Mouse (Mus musculus) spleen, adult 2 months (tissue): Measurements from ENCODE around the gene March1. TPM values are rescaled to one million over a fixed set of nuclear protein-coding genes. Genes with fewer than 3 reads are reported as not detected.
A peak's percentile ranks its signal among the peaks of the same experiment; 100 is the strongest.

Source experiments
- DNase-seq, 2 experiments: peaks; one replicate each; pipeline versions ENCODE4 v3.0.0 to v3.0.0-alpha.2; 2012 to 2021; ENCODE audit warnings: low spot score in 2 of 2, low read depth in 1 of 2
- H3K27ac ChIP-seq: fragments of 200-500 bp; 2 replicates; pipeline ENCODE4 v1.5.1; 2012; ENCODE audit warnings: low read length, inconsistent platforms; ENCODE audit not compliant: insufficient read depth
- H3K27me3 ChIP-seq: fragments of 200-500 bp; 2 replicates; pipeline ENCODE4 v1.6.1; 2012; ENCODE audit warnings: mild to moderate bottlenecking, moderate library complexity, low read length, inconsistent platforms; ENCODE audit not compliant: control insufficient read depth, insufficient read depth
- H3K36me3 ChIP-seq: fragments of 200-500 bp; 2 replicates; pipeline ENCODE4 v1.6.1; 2012; ENCODE audit warnings: mild to moderate bottlenecking, low read length, inconsistent platforms; ENCODE audit not compliant: control insufficient read depth, insufficient read depth
- H3K4me1 ChIP-seq: fragments of 200-500 bp; 2 replicates; pipeline ENCODE4 v1.6.1; 2011; ENCODE audit warnings: inconsistent platforms; ENCODE audit not compliant: control insufficient read depth, insufficient read depth, insufficient read length
- H3K4me3 ChIP-seq: fragments of 200-500 bp; 2 replicates; pipeline ENCODE4 v1.5.1; 2011; ENCODE audit warnings: mild to moderate bottlenecking, inconsistent platforms; ENCODE audit not compliant: insufficient read depth, insufficient read length; ENCODE audit errors: extremely low read depth
- CTCF ChIP-seq: fragments of 200-500 bp; IDR thresholded peaks from 2 replicates; pipeline ENCODE4 v1.5.1; 2011; ENCODE audit warnings: mild to moderate bottlenecking, inconsistent platforms; ENCODE audit not compliant: insufficient read depth, insufficient read length, insufficient replicate concordance; ENCODE audit errors: extremely low read depth
- POLR2A ChIP-seq: fragments of 200-500 bp; IDR thresholded peaks from 2 replicates; pipeline ENCODE4 v1.6.1; 2011; ENCODE audit warnings: low read depth, low read length, inconsistent platforms
- WGBS: fragments of 180-500 bp; shearing (Covaris S2); methylation state at CpG from one replicate; pipeline ENCODE4 v1.1.7; 2018; 5-methylcytosine and 5-hydroxymethylcytosine counted together
- polyA plus RNA-seq: library from polyadenylated mRNA; depleted of rRNA; stranded (reverse); fragments of >200 nt; gene quantifications from 2 replicates; pipeline ENCODE4 v1.2.3, GENCODE M21; 2012

The March1 gene
- polyA plus RNA-seq, 1 experiment = 12.7 TPM

DNA sequence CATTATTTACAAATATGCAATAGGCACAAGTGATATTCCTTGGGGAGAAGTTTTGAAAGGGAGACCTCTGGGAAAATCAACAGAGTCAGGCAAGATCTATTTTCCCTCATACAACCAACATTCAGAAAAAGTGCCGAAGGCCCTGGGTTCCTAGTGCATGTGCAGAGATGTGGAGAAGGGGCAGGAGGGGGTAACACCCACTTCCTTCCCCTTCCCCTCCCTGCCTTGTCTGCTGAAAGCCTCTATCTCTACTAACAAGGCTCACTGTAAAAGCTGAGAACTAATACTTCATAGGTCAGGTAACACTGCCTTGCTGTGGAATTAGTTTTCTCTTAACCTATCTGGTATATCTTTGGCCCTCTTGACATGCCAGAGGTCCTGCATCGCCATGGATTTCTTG lies 812.9 kb downstream of the March1 start:
- H3K27me3 ChIP-seq = no peaks in the 10 kb centered on the region
- 9% methylated on average over 2 of the region's 2 CpGs for WGBS
- no peak overlapping the region for H3K4me3 ChIP-seq
- H3K27ac ChIP-seq = no peak overlapping the region
- H3K4me1 ChIP-seq = peaks cover 2% of the 10 kb centered on the region; the same call in 1 of the 2 replicates
- peak in 1 of 2 experiments; percentile 17 for DNase-seq
- peaks cover 9% of the 10 kb centered on the region; the same call in 1 of the 2 replicates for H3K36me3 ChIP-seq
- no peak for TF ChIP-seq POLR2A
- TF ChIP-seq CTCF = no peak

DNA sequence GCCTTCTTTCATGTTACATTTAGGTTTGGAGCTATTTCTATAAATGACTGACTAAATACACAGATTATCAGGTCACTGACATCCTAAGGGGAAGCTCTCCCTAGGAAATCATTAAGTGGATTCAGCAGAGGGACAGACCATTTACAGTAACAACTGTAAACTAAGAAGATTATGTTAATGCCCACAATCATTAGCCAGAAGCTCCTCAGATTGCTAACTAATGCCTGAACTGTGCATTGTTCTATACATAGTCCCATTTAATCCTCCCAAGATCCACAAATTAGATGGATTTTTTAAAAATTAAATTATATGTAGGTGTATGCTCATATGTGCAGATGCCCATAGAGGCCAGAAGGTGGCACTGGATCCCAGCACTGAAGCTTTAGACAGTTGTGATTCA lies 815.9 kb downstream of the March1 start:
- no peak overlapping the region for H3K4me3 ChIP-seq
- TF ChIP-seq CTCF (no peak), POLR2A (no peak)
- no peaks in the 10 kb centered on the region for H3K27me3 ChIP-seq
- H3K36me3 ChIP-seq = peaks cover 7% of the 10 kb centered on the region
- peaks cover 16% of the 10 kb centered on the region for H3K4me1 ChIP-seq
- DNase-seq = no peak
- H3K27ac ChIP-seq = no peak overlapping the region

DNA sequence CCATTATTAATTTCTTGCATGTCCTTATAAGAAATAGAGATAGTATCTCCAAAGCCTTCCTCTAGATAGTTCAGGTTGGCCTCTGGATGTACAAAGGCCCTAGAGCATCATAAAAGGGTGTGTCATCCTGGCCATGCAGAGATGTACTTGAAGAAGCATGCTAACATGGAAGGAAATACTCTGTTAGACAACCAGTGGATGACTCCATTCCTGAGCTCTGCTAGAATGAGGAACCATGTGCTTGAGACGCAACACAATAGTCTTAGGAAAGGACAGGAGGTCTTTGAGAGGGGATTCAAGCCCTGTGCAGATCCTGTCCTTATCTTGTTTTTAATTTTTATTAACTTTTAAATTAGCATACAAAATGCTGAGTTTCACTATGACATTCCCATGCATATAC lies 819.1 kb downstream of the March1 start:
- no peaks in the 10 kb centered on the region for H3K27me3 ChIP-seq
- no peak overlapping the region for H3K4me3 ChIP-seq
- TF ChIP-seq CTCF (no peak), POLR2A (no peak)
- peaks cover 14% of the 10 kb centered on the region for H3K4me1 ChIP-seq
- DNase-seq = no peak
- peak overlapping the region; percentile 52 for H3K27ac ChIP-seq
- peaks cover 10% of the 10 kb centered on the region for H3K36me3 ChIP-seq
- WGBS = 83% methylated on average over 1 of the region's 1 CpGs

DNA sequence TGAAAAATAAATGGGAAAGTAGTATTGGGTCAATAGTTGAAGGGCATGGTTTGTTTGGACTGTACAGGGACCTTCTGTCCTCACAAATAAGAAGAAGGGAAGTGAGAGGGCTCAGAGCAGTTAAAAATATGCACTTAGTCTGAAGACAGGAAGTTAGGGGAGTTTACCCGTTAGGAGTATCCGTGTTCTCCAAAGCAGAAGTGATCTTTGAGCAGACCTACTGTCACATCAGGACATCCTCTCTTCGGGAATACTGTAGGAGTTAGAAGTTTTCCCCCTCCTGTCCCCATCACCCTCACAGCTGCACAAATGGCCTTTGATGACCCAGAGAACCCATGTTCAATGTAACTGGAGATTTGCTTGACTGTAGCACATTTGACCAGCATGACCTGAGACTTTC lies 820.2 kb downstream of the March1 start:
- 1% methylated on average over 3 of the region's 3 CpGs for WGBS
- H3K27me3 ChIP-seq = no peaks in the 10 kb centered on the region
- DNase-seq = no peak
- H3K4me1 ChIP-seq = peaks cover 14% of the 10 kb centered on the region
- H3K4me3 ChIP-seq = no peak overlapping the region
- peak overlapping the region; percentile 48 for H3K27ac ChIP-seq
- TF ChIP-seq POLR2A = no peak
- no peak for TF ChIP-seq CTCF
- peaks cover 13% of the 10 kb centered on the region for H3K36me3 ChIP-seq

DNA sequence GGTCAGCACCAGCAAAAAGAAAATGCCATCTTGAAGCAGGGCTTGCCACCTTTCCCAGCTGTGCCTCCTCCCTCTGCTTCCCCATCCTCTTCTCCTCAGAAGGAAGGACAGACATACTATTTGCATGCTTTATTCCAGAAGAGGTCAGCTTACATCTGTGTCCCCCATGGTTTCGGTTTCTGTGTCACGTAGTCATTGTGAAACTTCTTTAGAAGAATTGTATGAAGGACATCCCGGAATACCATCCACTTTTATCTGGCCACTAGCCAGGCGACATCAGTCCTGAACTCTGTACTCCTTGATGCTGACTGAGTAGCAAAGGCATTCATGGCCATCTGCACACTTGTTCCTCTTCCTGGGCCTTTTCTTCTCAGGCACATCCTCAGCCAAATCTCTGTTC lies 820.8 kb downstream of the March1 start:
- 71% methylated on average over 4 of the region's 4 CpGs for WGBS
- Histone ChIP-seq H3K27me3 (no peaks in the 10 kb centered on the region), H3K4me3 (no peak overlapping the region), H3K27ac (peak overlapping the region; percentile 48; the same call in 1 of the 2 replicates), H3K4me1 (peaks cover 14% of the 10 kb centered on the region), H3K36me3 (peaks cover 12% of the 10 kb centered on the region)
- DNase-seq = no peak
- TF ChIP-seq POLR2A (no peak), CTCF (no peak)

DNA sequence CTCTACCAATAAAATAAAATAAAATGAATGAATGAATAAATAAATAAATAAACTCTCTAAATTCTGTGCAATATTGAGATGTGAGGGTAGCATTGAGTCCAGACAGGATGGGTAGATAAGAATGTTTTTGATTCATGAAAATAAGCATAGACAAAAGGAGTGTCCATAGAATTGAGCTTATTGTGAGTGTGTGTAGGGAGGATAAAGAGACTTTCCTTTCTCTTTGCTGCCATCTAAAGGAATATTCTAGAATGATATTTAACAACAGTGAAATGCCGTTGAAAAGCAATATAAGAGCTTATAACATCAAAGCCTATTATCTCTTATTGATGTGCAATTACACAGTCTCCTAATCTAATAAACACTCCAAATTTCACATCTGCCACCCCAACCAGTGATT lies 823.4 kb downstream of the March1 start:
- Histone ChIP-seq H3K4me1 (peaks cover 15% of the 10 kb centered on the region), H3K4me3 (no peak overlapping the region), H3K27me3 (no peaks in the 10 kb centered on the region), H3K36me3 (peaks cover 9% of the 10 kb centered on the region), H3K27ac (no peak overlapping the region)
- DNase-seq = no peak
- TF ChIP-seq POLR2A (no peak), CTCF (no peak)
- WGBS = 10% methylated on average over 1 of the region's 1 CpGs

DNA sequence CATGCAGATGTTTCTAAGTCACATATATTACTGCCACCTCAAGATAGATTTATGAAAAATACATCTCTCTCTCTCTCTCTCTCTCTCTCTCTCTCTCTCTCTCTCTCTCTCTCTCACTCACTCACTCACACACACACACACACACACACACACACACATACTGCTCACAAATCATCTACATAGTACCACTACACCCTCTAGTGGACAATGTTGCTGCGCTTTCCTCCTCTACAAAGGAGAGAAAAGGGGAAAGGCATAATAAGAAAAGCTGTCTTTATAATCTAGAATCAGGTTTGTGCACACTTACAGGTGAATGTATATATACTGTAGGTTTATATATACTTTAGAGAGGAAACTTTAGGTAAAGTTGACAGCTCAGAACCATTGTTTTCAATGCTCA lies 825.1 kb downstream of the March1 start:
- 39% methylated on average over 1 of the region's 1 CpGs for WGBS
- Histone ChIP-seq H3K27me3 (no peaks in the 10 kb centered on the region), H3K36me3 (peaks cover 12% of the 10 kb centered on the region; the same call in 1 of the 2 replicates), H3K4me1 (peaks cover 8% of the 10 kb centered on the region; the same call in 1 of the 2 replicates), H3K27ac (no peak overlapping the region), H3K4me3 (no peak overlapping the region)
- no peak for TF ChIP-seq CTCF
- TF ChIP-seq POLR2A = no peak
- DNase-seq = peak in 1 of 2 experiments; percentile 21
